Mouse (Mus musculus) limb, embryonic 11.5 days (tissue): ENCODE data around the gene Clasrp. TPM values are rescaled to one million over a fixed set of nuclear protein-coding genes. Genes with fewer than 3 reads are reported as not detected.

ENCODE experiments used
- ATAC-seq: fragments of 200-750 bp; cut with Nextera tagmentation; 2 replicates; pipeline ENCODE4 v1.8.0; 2017; ENCODE audit warnings: low read depth; ENCODE audit not compliant: insufficient number of reproducible peaks, low FRiP score, low TSS enrichment
- DNase-seq: peaks from one replicate; pipeline ENCODE4 v3.0.0-alpha.2; 2015; ENCODE audit warnings: low spot score
- H3K27ac ChIP-seq: fragments of 300-500 bp; sonication (generic); replicated peaks from 2 replicates; pipeline ENCODE4 v1.5.1; 2014; ENCODE audit warnings: low read depth, mild to moderate bottlenecking, low read length
- H3K27me3 ChIP-seq: fragments of 300-500 bp; sonication (generic); 2 replicates; pipeline ENCODE4 v1.6.1; 2014; ENCODE audit warnings: mild to moderate bottlenecking, low read length, mixed read lengths; ENCODE audit not compliant: control insufficient read depth, insufficient read depth
- H3K36me3 ChIP-seq: fragments of 300-500 bp; sonication (generic); 2 replicates; pipeline ENCODE4 v1.6.1; 2014; ENCODE audit warnings: mild to moderate bottlenecking, low read length, moderate library complexity, mixed read lengths; ENCODE audit not compliant: control insufficient read depth, insufficient read depth
- H3K4me1 ChIP-seq: fragments of 300-500 bp; sonication (generic); 2 replicates; pipeline ENCODE4 v1.6.1; 2014; ENCODE audit warnings: low read length, mixed read lengths; ENCODE audit not compliant: control insufficient read depth, insufficient read depth
- H3K4me2 ChIP-seq: fragments of 300-500 bp; sonication (generic); 2 replicates; pipeline ENCODE4 v1.6.1; 2014; ENCODE audit warnings: low read depth, mild to moderate bottlenecking, moderate library complexity; ENCODE audit not compliant: severe bottlenecking
- H3K4me3 ChIP-seq: fragments of 300-500 bp; sonication (generic); 2 replicates; pipeline ENCODE4 v1.5.1; 2014; ENCODE audit warnings: low read depth, low read length
- H3K9ac ChIP-seq: fragments of 300-500 bp; sonication (generic); 2 replicates; pipeline ENCODE4 v1.6.1; 2014; ENCODE audit warnings: mild to moderate bottlenecking, low read length
- H3K9me3 ChIP-seq: fragments of 300-500 bp; sonication (generic); 2 replicates; pipeline ENCODE4 v1.6.1; 2016; ENCODE audit warnings: low read length; ENCODE audit not compliant: control insufficient read depth
- WGBS: fragments of 180-500 bp; shearing (Covaris S2); extraction: QIAGEN DNeasy Blood & Tissue Kit; methylation state at CpG from one replicate; pipeline ENCODE4 v1.1.7; 2014; 5-methylcytosine and 5-hydroxymethylcytosine counted together
- polyA plus RNA-seq: library from polyadenylated mRNA; unstranded; fragments of >200 nt; fragmentation: Nextera tagmentation; extraction: Ambion mirVana; gene quantifications from 2 replicates; pipeline ENCODE4 v1.2.1, GENCODE M21; 2014

The Clasrp gene
- polyA plus RNA-seq, 1 experiment from 2014 or later, result 55.9 TPM

GRCm38 (mm10) chr7:19564455-19564854 is 39.8 kb downstream of the Clasrp start:
- H3K9ac ChIP-seq, result no peak overlapping the region
- H3K4me2 ChIP-seq, result no peak overlapping the region
- WGBS, result 88% methylated on average over 4 of the region's 4 CpGs
- H3K4me3 ChIP-seq, result no peak overlapping the region
- peaks cover 19% of the 10 kb centered on the region for H3K36me3 ChIP-seq
- peaks cover 17% of the 10 kb centered on the region for H3K4me1 ChIP-seq
- H3K27me3 ChIP-seq, result no peaks in the 10 kb centered on the region
- DNase-seq, result no peak
- ATAC-seq, result no peak
- H3K9me3 ChIP-seq, result no peaks in the 10 kb centered on the region
- H3K27ac ChIP-seq, result no peak overlapping the region

- no peaks in the 10 kb centered on the region for H3K9me3 ChIP-seq
- no peaks in the 10 kb centered on the region for H3K27me3 ChIP-seq
- H3K27ac ChIP-seq, result no peak overlapping the region
- no peak for DNase-seq
- peaks cover 17% of the 10 kb centered on the region for H3K4me1 ChIP-seq
- peaks cover 19% of the 10 kb centered on the region for H3K36me3 ChIP-seq
- 82% methylated on average over 3 of the region's 3 CpGs for WGBS
- no peak overlapping the region for H3K4me3 ChIP-seq
- H3K4me2 ChIP-seq, result no peak overlapping the region
- ATAC-seq, result no peak
- H3K9ac ChIP-seq, result no peak overlapping the region
Observed at GRCm38 (mm10) chr7:19563884-19564283, 40.4 kb downstream of the Clasrp start.

- Histone ChIP-seq H3K4me2 (peak within 1 kb of the TSS; percentile 99), H3K4me1 (peaks cover 17% of the 10 kb centered on the region), H3K9me3 (no peaks in the 10 kb centered on the region), H3K4me3 (peak within 1 kb of the TSS; percentile 98), H3K27ac (peak within 1 kb of the TSS; percentile 84), H3K9ac (peak within 1 kb of the TSS; percentile 95), H3K36me3 (peaks cover 21% of the 10 kb centered on the region), H3K27me3 (no peaks in the 10 kb centered on the region)
- ATAC-seq (peak; percentile 31; the same call in 1 of the 2 replicates), DNase-seq (no peak)
- WGBS, result 3% methylated on average over 19 of the region's 19 CpGs
Observed at GRCm38 (mm10) chr7:19562643-19563410, 41.5 kb downstream of the Clasrp start, which contains the start of gene Ppp1r37. TSS of gene Ppp1r37 (minus strand) at chr7:19563076.

- peak overlapping the region; percentile 98 for H3K4me3 ChIP-seq
- DNase-seq, result peak; percentile 96
- ATAC-seq, result peak; percentile 87
- no peaks in the 10 kb centered on the region for H3K27me3 ChIP-seq
- H3K9ac ChIP-seq, result peak overlapping the region; percentile 95
- WGBS, result under 1% methylated on average over 102 of the region's 102 CpGs
- H3K4me1 ChIP-seq, result peaks cover 17% of the 10 kb centered on the region
- H3K4me2 ChIP-seq, result peak overlapping the region; percentile 99
- H3K36me3 ChIP-seq, result peaks cover 24% of the 10 kb centered on the region
- H3K27ac ChIP-seq, result peak overlapping the region; percentile 84
- H3K9me3 ChIP-seq, result no peaks in the 10 kb centered on the region
Observed at GRCm38 (mm10) chr7:19561765-19562642, 42.3 kb downstream of the Clasrp start.

GRCm38 (mm10) chr7:19561431-19561764 is 42.9 kb downstream of the Clasrp start:
- Histone ChIP-seq H3K9ac (peak overlapping the region; percentile 95), H3K4me3 (peak overlapping the region; percentile 98), H3K9me3 (no peaks in the 10 kb centered on the region), H3K27ac (peak overlapping the region; percentile 84; the same call in 1 of the 2 replicates), H3K4me1 (peaks cover 17% of the 10 kb centered on the region), H3K36me3 (peaks cover 25% of the 10 kb centered on the region), H3K27me3 (no peaks in the 10 kb centered on the region), H3K4me2 (peak overlapping the region; percentile 99)
- ATAC-seq, result no peak
- no peak for DNase-seq
- under 1% methylated on average over 11 of the region's 11 CpGs for WGBS

- no peak for DNase-seq
- ATAC-seq, result no peak
- peak overlapping the region; percentile 99 for H3K4me2 ChIP-seq
- no peaks in the 10 kb centered on the region for H3K9me3 ChIP-seq
- H3K36me3 ChIP-seq, result peaks cover 25% of the 10 kb centered on the region
- H3K4me1 ChIP-seq, result peaks cover 17% of the 10 kb centered on the region
- 31% methylated on average over 11 of the region's 11 CpGs for WGBS
- no peak overlapping the region for H3K27ac ChIP-seq
- H3K4me3 ChIP-seq, result peak overlapping the region; percentile 98
- no peaks in the 10 kb centered on the region for H3K27me3 ChIP-seq
- peak overlapping the region; percentile 95 for H3K9ac ChIP-seq
Observed at GRCm38 (mm10) chr7:19560491-19561260, 43.6 kb downstream of the Clasrp start.

GRCm38 (mm10) chr7:19558965-19559364 is 45.3 kb downstream of the Clasrp start:
- WGBS, result 46% methylated on average over 2 of the region's 2 CpGs
- Histone ChIP-seq H3K4me1 (peaks cover 17% of the 10 kb centered on the region), H3K27ac (no peak overlapping the region), H3K36me3 (peaks cover 13% of the 10 kb centered on the region), H3K9ac (no peak overlapping the region), H3K4me2 (no peak overlapping the region), H3K9me3 (no peaks in the 10 kb centered on the region), H3K4me3 (no peak overlapping the region), H3K27me3 (no peaks in the 10 kb centered on the region)
- DNase-seq (peak; percentile 57), ATAC-seq (no peak)
